Mouse (Mus musculus) hindbrain, embryonic 15.5 days (tissue): ENCODE measurements around the gene Nell2. TPM values are rescaled to one million over a fixed set of nuclear protein-coding genes. Genes with fewer than 3 reads are reported as not detected.

Experiments used
- ATAC-seq: fragments of 200-750 bp; cut with Nextera tagmentation; 2 replicates; pipeline ENCODE4 v1.8.0; 2017; ENCODE audit warnings: low read depth, moderate number of reproducible peaks, moderate TSS enrichment; ENCODE audit not compliant: low FRiP score
- H3K27ac ChIP-seq: fragments of 300-500 bp; sonication (generic); replicated peaks from 2 replicates; pipeline ENCODE4 v1.5.1; 2015; ENCODE audit warnings: mild to moderate bottlenecking, inconsistent platforms
- H3K27me3 ChIP-seq: fragments of 300-500 bp; sonication (generic); 2 replicates; pipeline ENCODE4 v1.6.1; 2015; ENCODE audit warnings: control low read depth, inconsistent platforms
- H3K36me3 ChIP-seq: fragments of 300-500 bp; sonication (generic); 2 replicates; pipeline ENCODE4 v1.6.1; 2015; ENCODE audit warnings: control low read depth, inconsistent platforms
- H3K4me1 ChIP-seq: fragments of 300-500 bp; sonication (generic); replicated peaks from 2 replicates; pipeline ENCODE4 v1.6.1; 2015; ENCODE audit warnings: control low read depth, inconsistent platforms
- H3K4me2 ChIP-seq: fragments of 300-500 bp; sonication (generic); 2 replicates; pipeline ENCODE4 v1.6.1; 2015; ENCODE audit warnings: moderate library complexity, mild to moderate bottlenecking, inconsistent platforms
- H3K4me3 ChIP-seq: fragments of 300-500 bp; sonication (generic); 2 replicates; pipeline ENCODE4 v1.5.1; 2015; ENCODE audit warnings: mild to moderate bottlenecking, inconsistent platforms
- H3K9ac ChIP-seq: fragments of 300-500 bp; sonication (generic); 2 replicates; pipeline ENCODE4 v1.6.1; 2015; ENCODE audit warnings: inconsistent platforms
- H3K9me3 ChIP-seq: fragments of 300-500 bp; sonication (generic); 2 replicates; pipeline ENCODE4 v1.6.1; 2016; ENCODE audit warnings: control low read depth, inconsistent platforms
- WGBS: fragments of 180-500 bp; shearing (Covaris S2); methylation state at CpG from one replicate; pipeline ENCODE4 v1.1.7; 2015; 5-methylcytosine and 5-hydroxymethylcytosine counted together
- polyA plus RNA-seq: library from polyadenylated mRNA; unstranded; fragments of >200 nt; fragmentation: Nextera tagmentation; extraction: Ambion mirVana; gene quantifications from 2 replicates; pipeline ENCODE4 v1.2.1, GENCODE M21; 2015

Nell2 gene
- polyA plus RNA-seq, 1 experiment from 2014 or later = 176 TPM

DNA sequence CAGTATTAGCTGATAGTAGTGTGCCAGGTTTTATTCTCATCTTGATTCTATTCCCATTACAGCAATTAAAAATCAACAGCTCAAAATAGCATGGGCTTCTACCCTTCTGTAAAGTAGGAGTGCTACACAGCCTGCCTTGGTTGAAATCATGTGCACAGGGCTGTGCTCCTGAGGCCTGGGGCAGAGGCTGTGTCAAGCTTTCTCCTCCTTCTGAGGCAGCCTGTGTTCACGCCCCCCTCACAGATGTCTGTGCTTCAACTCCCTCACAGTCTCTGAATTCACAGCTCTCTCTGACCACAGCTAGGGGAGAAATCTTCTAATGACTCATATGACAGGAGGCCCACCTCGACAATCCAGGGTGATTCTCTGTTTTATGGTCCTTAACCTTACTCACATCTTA lies 197.4 kb downstream of the Nell2 start:
- H3K4me1 ChIP-seq = peaks cover 11% of the 10 kb centered on the region
- 77% methylated on average over 2 of the region's 2 CpGs for WGBS
- no peak overlapping the region for H3K4me2 ChIP-seq
- H3K27me3 ChIP-seq = no peaks in the 10 kb centered on the region
- no peaks in the 10 kb centered on the region for H3K36me3 ChIP-seq
- H3K9me3 ChIP-seq = no peaks in the 10 kb centered on the region
- no peak overlapping the region for H3K4me3 ChIP-seq
- no peak for ATAC-seq
- H3K9ac ChIP-seq = no peak overlapping the region
- H3K27ac ChIP-seq = no peak overlapping the region

DNA sequence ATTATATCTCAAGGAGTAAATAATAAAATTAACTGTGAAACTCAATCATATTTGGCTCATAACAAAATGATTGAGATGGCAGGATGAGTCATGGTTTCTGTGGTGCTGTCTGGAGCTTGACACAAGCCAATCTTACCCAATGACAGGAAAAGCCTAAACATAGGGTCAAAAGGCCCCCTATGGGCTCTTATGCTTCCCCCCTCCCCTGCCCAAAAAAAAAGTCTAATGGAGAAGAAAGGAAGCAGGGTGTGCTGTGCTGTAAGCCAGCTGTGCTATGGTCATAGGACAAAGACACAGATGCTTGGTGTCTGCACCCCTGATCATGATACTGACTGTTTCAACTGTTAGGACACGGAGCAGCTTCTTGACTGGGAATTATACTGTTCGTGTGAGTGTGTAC lies 205.6 kb downstream of the Nell2 start:
- no peak overlapping the region for H3K9ac ChIP-seq
- ATAC-seq = no peak
- no peaks in the 10 kb centered on the region for H3K27me3 ChIP-seq
- no peaks in the 10 kb centered on the region for H3K9me3 ChIP-seq
- H3K4me1 ChIP-seq = no peaks in the 10 kb centered on the region
- no peak overlapping the region for H3K27ac ChIP-seq
- no peak overlapping the region for H3K4me2 ChIP-seq
- H3K36me3 ChIP-seq = no peaks in the 10 kb centered on the region
- WGBS = 90% methylated on average over 2 of the region's 2 CpGs
- no peak overlapping the region for H3K4me3 ChIP-seq

DNA sequence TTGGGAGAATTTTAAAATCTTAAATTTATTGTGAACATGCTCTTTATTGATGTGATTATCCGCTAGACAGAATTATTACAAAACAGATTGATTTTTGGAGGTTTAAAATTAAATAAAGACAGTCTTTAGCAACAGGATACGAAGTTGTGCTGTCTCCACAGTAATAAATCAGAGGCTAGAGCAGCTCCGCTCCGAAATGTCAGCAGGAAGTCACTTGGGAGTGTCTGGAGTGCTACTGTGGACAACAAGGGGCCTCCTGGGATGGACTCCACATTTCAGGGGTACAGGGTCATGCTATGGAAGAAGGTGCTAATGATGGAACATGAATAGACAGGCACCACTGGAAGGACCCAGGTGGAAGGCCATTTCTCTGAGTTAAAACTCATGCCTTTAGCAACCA lies 211.7 kb downstream of the Nell2 start:
- no peak for ATAC-seq
- Histone ChIP-seq H3K27me3 (no peaks in the 10 kb centered on the region), H3K9ac (no peak overlapping the region), H3K4me1 (peaks cover 23% of the 10 kb centered on the region), H3K9me3 (no peaks in the 10 kb centered on the region), H3K4me2 (no peak overlapping the region), H3K36me3 (no peaks in the 10 kb centered on the region), H3K27ac (no peak overlapping the region), H3K4me3 (no peak overlapping the region)
- WGBS = 52% methylated on average over 4 of the region's 4 CpGs

DNA sequence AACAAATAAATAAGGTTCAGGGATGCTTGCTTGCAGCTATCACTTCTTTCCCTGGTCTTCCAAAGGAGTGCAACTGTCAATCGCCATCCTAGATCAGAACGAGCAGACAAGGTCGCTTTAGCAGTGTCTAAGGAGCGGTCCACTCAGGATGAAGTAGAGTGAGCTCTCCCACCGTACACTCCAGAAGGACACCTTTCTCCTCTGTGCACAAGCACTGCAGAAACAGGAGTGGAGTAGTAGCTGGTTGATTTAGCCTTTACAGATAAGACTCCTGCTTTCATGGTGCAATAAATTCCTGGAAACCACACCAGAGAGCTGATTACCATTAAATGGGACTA lies 213.6 kb downstream of the Nell2 start:
- Histone ChIP-seq H3K9me3 (no peaks in the 10 kb centered on the region), H3K27ac (0 out of 2 replicates have a peak overlapping the region, but pooled peaks have one; percentile 2), H3K4me1 (peaks cover 23% of the 10 kb centered on the region), H3K4me3 (no peak overlapping the region), H3K27me3 (no peaks in the 10 kb centered on the region), H3K9ac (no peak overlapping the region), H3K36me3 (no peaks in the 10 kb centered on the region), H3K4me2 (no peak overlapping the region)
- 83% methylated on average over 5 of the region's 5 CpGs for WGBS
- no peak for ATAC-seq

DNA sequence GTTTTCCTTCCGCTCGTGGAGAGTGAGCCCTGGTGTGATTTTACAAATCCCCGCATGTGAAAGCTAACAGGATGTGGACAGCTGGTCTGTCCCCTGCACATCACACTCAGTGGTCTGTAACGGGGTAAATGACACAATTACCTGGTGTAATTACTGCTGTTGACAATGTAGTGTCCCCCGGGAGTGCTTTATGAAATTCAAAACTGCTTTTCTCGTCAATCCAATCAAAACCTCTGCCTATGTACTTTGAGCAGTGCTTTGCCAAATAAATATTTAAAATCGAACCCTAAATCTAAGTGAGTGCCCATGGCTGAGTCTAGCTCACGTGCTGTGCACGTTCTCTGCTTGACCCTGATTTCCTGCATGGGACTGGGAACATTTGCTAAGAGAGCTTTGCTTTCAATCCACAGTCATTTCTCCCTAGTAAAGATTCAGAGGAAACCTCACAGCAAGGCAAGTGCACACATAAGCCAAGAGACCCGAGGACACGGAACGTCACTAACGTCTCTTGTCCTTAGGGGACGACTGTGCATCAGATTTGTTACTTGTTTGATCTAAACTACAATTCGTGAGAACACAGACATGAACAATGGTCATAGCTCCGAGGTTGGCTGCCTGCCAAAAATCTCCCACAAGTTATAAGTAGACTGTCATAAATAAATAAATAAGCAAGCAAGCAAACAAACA lies 214.1 kb downstream of the Nell2 start:
- peak overlapping the region; percentile 16 for H3K4me2 ChIP-seq
- peak overlapping the region; percentile 2; the same call in 1 of the 2 replicates for H3K27ac ChIP-seq
- peak; percentile 65; the same call in 1 of the 2 replicates for ATAC-seq
- 24% methylated on average over 16 of the region's 16 CpGs for WGBS
- H3K9ac ChIP-seq = no peak overlapping the region; the same call in 1 of the 2 replicates
- H3K27me3 ChIP-seq = no peaks in the 10 kb centered on the region
- no peak overlapping the region for H3K4me3 ChIP-seq
- H3K36me3 ChIP-seq = no peaks in the 10 kb centered on the region
- H3K9me3 ChIP-seq = no peaks in the 10 kb centered on the region
- peaks cover 23% of the 10 kb centered on the region for H3K4me1 ChIP-seq

DNA sequence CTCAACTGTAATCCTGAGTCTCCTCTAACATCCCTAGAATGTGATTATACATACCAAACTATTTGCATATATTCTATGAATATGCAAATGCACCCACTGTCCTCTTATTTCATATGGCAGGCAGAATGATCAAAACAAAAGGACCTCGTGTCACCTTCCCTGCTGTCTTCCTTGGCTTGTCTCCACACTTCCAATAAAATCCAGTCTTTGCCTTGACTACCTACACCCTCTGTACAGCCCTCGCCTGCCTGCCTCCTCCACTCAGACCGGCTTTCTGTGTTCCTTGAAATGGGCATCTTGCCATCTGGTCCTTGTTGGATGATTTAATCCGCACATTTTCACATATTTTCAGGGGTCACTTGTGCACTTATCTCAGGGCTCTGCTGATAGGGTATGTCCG lies 215.1 kb downstream of the Nell2 start:
- H3K9ac ChIP-seq = no peak overlapping the region
- H3K4me2 ChIP-seq = no peak overlapping the region
- H3K27me3 ChIP-seq = no peaks in the 10 kb centered on the region
- no peak for ATAC-seq
- WGBS = 32% methylated on average over 5 of the region's 5 CpGs
- no peaks in the 10 kb centered on the region for H3K9me3 ChIP-seq
- peaks cover 23% of the 10 kb centered on the region for H3K4me1 ChIP-seq
- H3K27ac ChIP-seq = peak overlapping the region; percentile 48; the same call in 1 of the 2 replicates
- H3K4me3 ChIP-seq = no peak overlapping the region
- no peaks in the 10 kb centered on the region for H3K36me3 ChIP-seq

DNA sequence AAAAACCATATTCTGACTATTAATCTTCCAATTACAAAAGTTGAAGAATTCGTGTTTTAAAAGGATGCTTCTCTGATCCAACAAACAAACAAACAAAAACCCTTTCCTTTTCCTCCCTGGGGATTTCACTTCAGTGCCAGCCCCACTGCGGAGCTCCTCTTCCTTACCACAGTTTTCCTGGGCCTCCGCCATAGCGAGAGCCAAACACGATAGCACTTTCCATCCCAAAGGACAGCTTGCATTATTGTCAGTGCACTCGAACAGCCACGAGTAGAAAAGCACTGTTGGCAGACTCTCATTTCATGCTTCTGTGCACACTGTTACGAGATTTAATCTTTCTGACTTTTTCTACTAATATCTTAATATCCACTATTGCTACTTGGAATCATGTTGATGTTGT lies 224.3 kb downstream of the Nell2 start:
- 43% methylated on average over 8 of the region's 8 CpGs for WGBS
- no peak for ATAC-seq
- Histone ChIP-seq H3K4me1 (0 out of 2 replicates have a peak, but pooled peaks cover 5% of the 10 kb centered on the region), H3K9ac (no peak overlapping the region), H3K9me3 (no peaks in the 10 kb centered on the region), H3K27ac (no peak overlapping the region), H3K36me3 (no peaks in the 10 kb centered on the region), H3K4me2 (no peak overlapping the region), H3K27me3 (no peaks in the 10 kb centered on the region), H3K4me3 (no peak overlapping the region)

DNA sequence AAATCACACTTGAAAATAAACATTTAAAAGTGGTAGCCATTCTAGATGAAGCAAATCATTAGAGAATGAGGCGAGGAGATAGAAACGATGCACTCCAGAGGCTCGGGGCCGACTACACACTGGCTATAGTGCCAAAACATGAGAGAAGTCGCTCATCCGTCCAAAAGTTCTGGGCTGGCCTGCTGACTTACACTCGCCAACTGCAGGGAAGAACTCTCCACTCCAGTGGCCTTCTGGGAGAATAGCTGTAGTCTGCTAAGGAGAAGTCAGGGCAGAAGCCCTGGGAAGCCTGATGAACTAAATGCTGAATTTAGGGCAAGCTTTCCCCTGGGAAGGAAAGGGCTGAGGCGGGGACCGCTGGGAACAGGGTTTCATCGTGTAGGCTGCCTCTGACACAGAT lies 231.8 kb downstream of the Nell2 start:
- Histone ChIP-seq H3K9ac (no peak overlapping the region), H3K36me3 (no peaks in the 10 kb centered on the region), H3K9me3 (no peaks in the 10 kb centered on the region), H3K27me3 (no peaks in the 10 kb centered on the region), H3K4me3 (no peak overlapping the region), H3K4me2 (no peak overlapping the region), H3K27ac (no peak overlapping the region), H3K4me1 (no peaks in the 10 kb centered on the region)
- 75% methylated on average over 10 of the region's 10 CpGs for WGBS
- no peak for ATAC-seq

DNA sequence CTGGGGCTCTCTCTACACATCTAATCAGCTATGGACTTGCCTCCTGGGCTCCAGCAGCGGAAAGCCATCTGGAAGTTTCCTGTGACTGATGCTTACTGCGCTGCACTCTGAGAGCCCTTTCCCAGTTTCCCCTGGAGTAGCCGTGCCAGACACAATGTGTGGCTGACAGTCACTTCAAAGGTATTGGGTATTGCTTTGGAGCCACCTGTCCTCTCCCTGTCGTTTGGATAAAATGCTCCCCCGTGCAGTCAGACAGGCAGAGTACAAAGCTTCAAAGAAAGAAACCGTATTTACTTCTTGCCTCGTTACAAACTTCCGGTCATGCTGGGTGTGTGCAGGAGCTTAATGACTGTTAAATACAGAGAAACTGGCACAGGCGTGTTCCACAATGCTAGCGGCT lies 239.3 kb downstream of the Nell2 start:
- H3K4me2 ChIP-seq = no peak overlapping the region
- WGBS = 35% methylated on average over 10 of the region's 10 CpGs
- no peak overlapping the region for H3K4me3 ChIP-seq
- H3K27me3 ChIP-seq = no peaks in the 10 kb centered on the region
- no peak overlapping the region for H3K27ac ChIP-seq
- no peak overlapping the region for H3K9ac ChIP-seq
- ATAC-seq = no peak
- no peaks in the 10 kb centered on the region for H3K36me3 ChIP-seq
- no peaks in the 10 kb centered on the region for H3K9me3 ChIP-seq
- H3K4me1 ChIP-seq = peaks cover 16% of the 10 kb centered on the region

DNA sequence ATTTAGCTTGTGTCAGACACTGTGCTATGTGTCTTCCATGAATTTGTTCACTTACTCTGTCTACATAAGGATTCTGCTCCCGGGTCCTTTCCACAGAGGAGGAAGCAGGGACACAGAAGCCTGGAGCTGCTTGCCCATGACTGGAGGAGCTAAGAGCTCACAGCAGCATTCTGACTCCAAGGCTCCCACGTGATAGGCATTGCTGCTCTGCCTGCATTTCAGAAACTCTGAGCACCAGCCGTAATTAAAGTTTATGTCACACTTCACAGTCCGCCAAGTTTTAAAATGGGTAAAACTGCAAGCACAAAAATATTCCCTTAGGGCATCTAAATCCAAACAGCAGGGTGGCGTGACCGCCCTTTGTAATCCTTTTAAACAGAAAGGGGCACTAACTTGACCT lies 243.2 kb downstream of the Nell2 start:
- ATAC-seq = no peak
- Histone ChIP-seq H3K4me2 (no peak overlapping the region), H3K4me1 (peaks cover 16% of the 10 kb centered on the region), H3K4me3 (no peak overlapping the region), H3K36me3 (no peaks in the 10 kb centered on the region), H3K27me3 (no peaks in the 10 kb centered on the region), H3K9me3 (no peaks in the 10 kb centered on the region), H3K9ac (no peak overlapping the region), H3K27ac (no peak overlapping the region)
- 39% methylated on average over 6 of the region's 6 CpGs for WGBS

DNA sequence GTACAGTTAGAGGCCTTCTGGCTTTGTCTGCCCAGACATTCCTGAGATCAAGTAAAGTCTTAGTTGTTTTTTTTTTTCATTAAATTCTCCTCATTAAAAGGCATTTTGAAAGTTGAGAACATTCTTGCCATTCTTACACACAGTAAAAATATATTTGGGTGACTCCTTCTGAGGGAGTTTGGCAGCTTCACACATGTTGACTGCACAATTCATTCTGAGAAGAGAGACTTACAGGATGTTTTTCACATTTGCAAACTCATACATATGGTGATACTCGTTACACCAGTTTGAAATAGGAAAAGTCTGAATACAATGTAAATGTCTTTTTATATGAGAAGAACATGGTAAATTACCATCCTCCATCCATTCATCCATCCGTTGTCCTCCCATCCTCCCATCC lies 247.4 kb downstream of the Nell2 start:
- H3K4me3 ChIP-seq = no peak overlapping the region
- H3K4me1 ChIP-seq = peaks cover 9% of the 10 kb centered on the region; the same call in 1 of the 2 replicates
- H3K36me3 ChIP-seq = no peaks in the 10 kb centered on the region
- H3K4me2 ChIP-seq = no peak overlapping the region
- H3K27ac ChIP-seq = no peak overlapping the region
- H3K9ac ChIP-seq = no peak overlapping the region
- no peaks in the 10 kb centered on the region for H3K27me3 ChIP-seq
- WGBS = 90% methylated on average over 2 of the region's 2 CpGs
- no peak for ATAC-seq
- no peaks in the 10 kb centered on the region for H3K9me3 ChIP-seq

DNA sequence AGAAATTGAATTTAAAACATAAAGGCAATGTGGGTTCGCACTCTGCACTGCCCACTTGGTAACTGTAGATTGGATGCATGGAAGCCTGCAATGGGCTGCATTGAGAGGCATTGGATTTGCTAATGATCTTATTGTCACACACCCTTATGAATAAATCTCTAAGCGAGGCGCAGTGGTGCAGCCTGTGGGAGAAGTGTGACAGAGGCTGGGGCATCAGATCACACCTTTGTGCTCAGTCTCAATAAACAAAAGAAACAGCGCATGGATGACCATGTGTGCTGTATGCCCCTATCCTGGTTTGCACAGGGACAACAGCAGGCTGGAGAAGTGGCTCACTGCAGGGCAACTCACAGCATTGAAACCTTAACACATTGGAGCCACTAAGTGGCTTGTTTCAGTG lies 250.4 kb downstream of the Nell2 start:
- H3K9me3 ChIP-seq = no peaks in the 10 kb centered on the region
- H3K4me3 ChIP-seq = no peak overlapping the region
- H3K9ac ChIP-seq = no peak overlapping the region
- ATAC-seq = no peak
- 77% methylated on average over 4 of the region's 4 CpGs for WGBS
- no peaks in the 10 kb centered on the region for H3K36me3 ChIP-seq
- no peaks in the 10 kb centered on the region for H3K27me3 ChIP-seq
- H3K4me1 ChIP-seq = no peaks in the 10 kb centered on the region
- H3K4me2 ChIP-seq = no peak overlapping the region
- no peak overlapping the region for H3K27ac ChIP-seq

DNA sequence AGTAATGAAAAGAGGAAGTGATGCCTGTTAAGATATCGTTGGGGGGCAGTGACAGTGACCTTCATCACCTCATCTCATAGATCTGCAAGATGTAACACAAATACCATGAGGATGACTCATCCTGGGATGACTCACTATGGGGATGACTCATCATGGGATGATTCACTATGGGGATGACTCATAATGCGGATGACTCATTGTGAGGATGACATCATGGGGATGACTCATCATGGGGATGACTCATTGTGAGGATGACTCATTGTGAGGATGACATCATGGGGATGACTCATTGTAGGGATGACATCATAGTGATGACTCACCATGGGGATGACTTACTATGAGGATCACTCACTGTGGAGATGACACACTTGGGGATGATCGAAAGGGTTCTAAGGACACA lies 251.8 kb downstream of the Nell2 start:
- Histone ChIP-seq H3K27me3 (no peaks in the 10 kb centered on the region), H3K4me1 (no peaks in the 10 kb centered on the region), H3K36me3 (no peaks in the 10 kb centered on the region), H3K27ac (no peak overlapping the region), H3K4me3 (no peak overlapping the region), H3K9ac (no peak overlapping the region), H3K9me3 (no peaks in the 10 kb centered on the region), H3K4me2 (no peak overlapping the region)
- ATAC-seq = no peak
- 98% methylated on average over 3 of the region's 3 CpGs for WGBS
